Mouse (Mus musculus) layer of hippocampus, postnatal 25 days (tissue): Measurements from ENCODE around the gene 2310034G01Rik. TPM values are rescaled to one million over a fixed set of nuclear protein-coding genes. Genes with fewer than 3 reads are reported as not detected.
A peak's percentile ranks its signal among the peaks of the same experiment; 100 is the strongest.

ENCODE experiments used
- DNase-seq, 2 experiments: peaks; one replicate each; pipeline ENCODE4 v3.0.0; 2022; ENCODE audit warnings: mixed read lengths in 2 of 2, low spot score in 1 of 2; ENCODE audit errors: extremely low spot score in 1 of 2
- microRNA-seq, 2 experiments: library from miRNA; unstranded; fragments of <30 nt; microRNA quantifications; one replicate each; pipeline ENCODE4 v1.2.0; 2021
- total RNA-seq, 2 experiments: library from RNA; stranded (reverse); gene quantifications; 2 replicates each; pipeline ENCODE4 v1.2.3; 2021

2310034G01Rik gene
- total RNA-seq, 2 experiments from 2014 or later: 0.76 to 0.89 TPM

DNA sequence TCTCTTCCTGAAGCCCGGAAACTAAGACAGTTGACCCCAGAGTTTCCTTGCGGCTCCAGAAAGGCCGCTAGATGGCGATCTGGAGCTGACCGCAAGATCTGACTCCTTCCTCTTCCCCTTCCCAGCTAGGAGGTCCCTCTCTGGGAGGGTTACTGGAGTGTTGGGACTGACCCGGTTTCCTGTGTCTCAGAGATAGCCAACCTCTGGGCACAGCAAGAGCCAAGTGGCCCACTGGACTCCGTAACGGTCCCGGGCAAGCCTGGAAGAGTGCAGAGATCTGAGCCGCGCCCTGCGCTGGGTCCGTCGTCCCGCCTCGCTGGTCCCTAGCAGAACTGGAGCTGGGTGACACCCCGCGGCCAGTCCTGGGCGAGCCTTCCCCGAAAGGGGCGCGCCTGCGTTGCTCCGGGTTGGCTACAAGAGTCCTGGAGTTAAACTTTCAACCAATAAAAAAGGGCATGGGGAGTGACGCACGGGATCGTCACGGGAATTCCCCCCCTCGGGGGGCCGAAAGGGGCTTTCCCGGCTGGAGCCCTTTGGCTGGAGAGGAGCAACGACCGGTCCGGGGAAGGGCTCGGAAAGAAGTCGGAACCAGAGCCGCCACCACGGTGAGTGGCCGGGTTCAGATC, 45.8 kb downstream of the 2310034G01Rik start, which contains the start of gene Nfkb2:
Nfkb2 (plus strand) TSS at position 105 of the 626 bp plus-strand sequence.
- DNase-seq: peak; percentile 54 to 82

- no peak for DNase-seq
These were observed 46.6 kb downstream of the 2310034G01Rik start for GRCm38 (mm10) chr19:46303251-46304215.

DNA sequence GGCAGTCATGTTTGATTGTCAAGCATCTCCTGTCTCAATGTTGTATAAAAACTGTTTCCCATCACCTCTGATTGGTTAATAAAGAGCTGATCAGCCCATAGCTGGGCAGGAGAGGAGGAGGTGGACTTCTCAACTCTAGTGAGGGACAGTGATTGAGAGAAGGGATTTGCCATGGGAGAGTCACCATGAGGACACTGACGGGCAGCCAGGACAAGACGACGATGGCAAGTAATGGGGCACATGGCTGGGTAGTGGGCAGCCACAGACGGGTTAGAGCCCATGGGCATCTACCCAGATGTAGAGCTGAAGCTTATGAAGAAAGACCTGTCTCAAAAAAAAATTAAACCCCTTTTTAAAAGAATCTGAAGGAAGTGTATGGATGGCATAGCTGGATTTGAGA, 47.6 kb downstream of the 2310034G01Rik start:
- DNase-seq: no peak

DNA sequence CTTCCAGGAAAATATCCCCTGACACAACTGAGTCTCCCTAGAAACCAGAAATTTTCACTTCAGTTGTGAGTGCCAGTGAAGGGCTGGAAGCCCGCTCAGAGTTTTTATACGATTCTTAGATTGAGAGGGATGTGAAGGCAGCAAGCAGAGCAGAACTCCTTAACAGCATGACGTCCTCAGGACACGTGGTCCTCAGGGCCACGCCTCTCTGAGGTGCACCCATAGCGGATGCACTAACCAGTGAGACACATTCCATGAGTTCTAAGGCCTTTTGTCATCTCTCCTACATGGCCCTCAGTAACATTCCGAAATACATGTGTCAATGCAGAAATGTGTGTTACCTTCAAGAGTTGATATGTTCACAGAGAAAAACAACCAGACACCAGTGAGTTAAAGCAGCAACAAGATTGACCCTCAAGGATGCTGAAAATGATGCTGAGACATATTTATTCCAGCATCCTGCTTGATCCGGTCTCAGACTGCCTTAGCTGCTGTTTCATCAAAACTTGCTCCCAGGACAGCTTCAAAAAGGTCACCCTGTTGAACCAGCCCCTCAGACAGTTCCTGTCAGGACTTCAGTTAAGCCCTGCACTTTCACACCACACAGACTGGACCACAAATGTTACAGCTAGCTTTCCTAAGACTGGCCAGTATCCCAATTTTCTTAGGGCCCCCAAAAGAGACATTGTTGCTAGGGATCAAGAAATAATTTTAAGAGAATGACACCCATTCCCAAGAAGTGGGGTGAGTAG, 49.6 kb downstream of the 2310034G01Rik start:
- DNase-seq: no peak

Small RNA genes lying within 50 kb of the gene (microRNA-seq; reads per million reads assigned to microRNA genes)
- gene Mir146b: 3.4 to 3.5 reads per million in 2 experiments

Other genes with a start within 250 kb of the 2310034G01Rik start
- gene Elovl3, start 218.4 kb downstream of the 2310034G01Rik start, total RNA-seq: not detected
- gene Pitx3, start 202.0 kb downstream of the 2310034G01Rik start, total RNA-seq: not detected
- gene Gbf1, start 197.8 kb downstream of the 2310034G01Rik start, total RNA-seq: 10 to 100 TPM; 93.3 to 97.6 TPM
- gene Nfkb2, start 46.0 kb downstream of the 2310034G01Rik start, total RNA-seq: 1 to 10 TPM; 1.8 to 2.8 TPM
- 100 to 1,000 TPM; 765 to 790 TPM for gene Psd, start 23.1 kb downstream of the 2310034G01Rik start, total RNA-seq
- 10 to 100 TPM; 29.0 to 32.8 TPM for gene Fbxl15, start 22.1 kb downstream of the 2310034G01Rik start, total RNA-seq
- gene Cuedc2, start 11.6 kb downstream of the 2310034G01Rik start, total RNA-seq: 100 to 1,000 TPM; 164 to 189 TPM
- 10 to 100 TPM; 29.9 to 31.4 TPM for gene Mfsd13a, start 9.2 kb downstream of the 2310034G01Rik start, total RNA-seq
- gene Actr1a, start 45.4 kb upstream of the 2310034G01Rik start, total RNA-seq: 100 to 1,000 TPM; 174 to 194 TPM
- gene Sufu, start 46.6 kb upstream of the 2310034G01Rik start, total RNA-seq: 10 to 100 TPM; 19.4 to 22.1 TPM
- gene Trim8, start 151.4 kb upstream of the 2310034G01Rik start, total RNA-seq: 100 to 1,000 TPM; 105 to 109 TPM
- 100 to 1,000 TPM; 123 to 127 TPM for gene Arl3, start 222.9 kb upstream of the 2310034G01Rik start, total RNA-seq
- gene Sfxn2, start 223.1 kb upstream of the 2310034G01Rik start, total RNA-seq: 1 to 10 TPM; 4.4 to 6.3 TPM
- 10 to 100 TPM; 37.8 to 37.9 TPM for gene Wbp1l, start 248.8 kb upstream of the 2310034G01Rik start, total RNA-seq